Mouse (Mus musculus): ENCODE measurements around the gene Ephb1. TPM values are rescaled to one million over a fixed set of nuclear protein-coding genes. Genes with fewer than 3 reads are reported as not detected.

The Ephb1 gene
- polyA plus RNA-seq, 1 experiment: 0.84 TPM

GRCm38 (mm10) chr9:102249124-102249816 lies 105.2 kb downstream of the Ephb1 start:
- DNase-seq (ENCODE audit: low spot score): no peak

DNA sequence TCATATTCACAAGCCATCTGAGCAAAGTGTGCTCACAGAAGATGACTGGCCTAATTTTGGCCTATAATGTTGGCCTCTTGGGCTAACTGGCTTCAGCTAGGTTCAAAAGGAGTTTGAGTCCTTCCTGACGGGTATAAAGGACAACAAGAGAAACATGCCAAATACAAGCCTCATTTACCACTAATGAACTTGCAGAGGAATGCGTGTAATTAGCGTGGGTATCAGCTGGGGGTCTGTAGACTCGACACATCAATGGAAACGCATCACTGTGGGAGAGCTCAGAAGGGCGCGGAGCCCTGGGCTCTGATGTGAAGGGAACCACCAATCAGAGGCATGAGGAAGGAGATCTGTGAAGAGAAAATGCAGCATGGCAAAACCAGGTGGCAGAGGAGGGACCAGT lies 108.9 kb downstream of the Ephb1 start:
- DNase-seq (ENCODE audit: low spot score): no peak

GRCm38 (mm10) chr9:102243296-102243695 lies 111.2 kb downstream of the Ephb1 start:
- DNase-seq (ENCODE audit: low spot score): no peak

DNA sequence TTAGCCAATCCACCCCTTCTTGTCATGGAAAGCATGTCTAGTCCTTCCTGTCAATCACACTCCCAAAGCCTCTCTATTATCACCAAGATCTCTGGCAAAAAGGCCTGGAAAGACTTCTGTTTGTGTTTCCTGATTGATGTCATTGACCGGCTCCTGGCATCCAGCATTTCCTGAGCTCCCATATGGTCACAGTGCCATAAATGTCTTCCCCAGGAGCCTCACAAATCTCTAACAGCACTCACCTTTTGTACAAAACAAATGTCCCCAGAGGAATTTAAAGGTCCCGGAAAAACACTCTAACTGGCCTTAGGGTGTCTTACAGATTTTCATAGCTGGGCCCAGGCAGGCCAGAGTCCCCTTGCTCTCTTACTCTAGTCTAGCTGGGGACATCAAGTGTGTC lies 112.9 kb downstream of the Ephb1 start:
- DNase-seq (ENCODE audit: low spot score): no peak

DNA sequence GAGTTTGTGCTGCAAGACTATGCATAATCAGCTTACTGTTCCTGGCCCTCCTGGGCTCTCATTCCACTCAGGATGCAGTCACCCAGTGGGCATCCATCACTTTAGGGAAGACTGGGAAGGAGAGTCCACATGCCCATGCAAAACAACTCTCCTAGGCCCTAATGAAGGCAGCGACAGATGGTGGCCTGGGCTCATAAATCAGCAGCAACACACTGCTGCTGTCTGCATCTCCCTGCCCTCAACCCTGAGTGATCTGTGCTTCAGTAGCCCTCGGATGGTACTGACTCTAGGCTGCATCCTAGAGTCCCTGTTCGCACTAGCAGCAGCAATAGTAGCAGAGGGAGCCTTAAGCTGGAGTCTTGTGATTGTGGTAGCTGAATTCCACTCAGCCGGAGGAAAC lies 114.3 kb downstream of the Ephb1 start:
- no peak for DNase-seq (ENCODE audit: low spot score)

- no peak for DNase-seq (ENCODE audit: low spot score)
Measured at GRCm38 (mm10) chr9:102235444-102235951, 119.0 kb downstream of the Ephb1 start.

DNA sequence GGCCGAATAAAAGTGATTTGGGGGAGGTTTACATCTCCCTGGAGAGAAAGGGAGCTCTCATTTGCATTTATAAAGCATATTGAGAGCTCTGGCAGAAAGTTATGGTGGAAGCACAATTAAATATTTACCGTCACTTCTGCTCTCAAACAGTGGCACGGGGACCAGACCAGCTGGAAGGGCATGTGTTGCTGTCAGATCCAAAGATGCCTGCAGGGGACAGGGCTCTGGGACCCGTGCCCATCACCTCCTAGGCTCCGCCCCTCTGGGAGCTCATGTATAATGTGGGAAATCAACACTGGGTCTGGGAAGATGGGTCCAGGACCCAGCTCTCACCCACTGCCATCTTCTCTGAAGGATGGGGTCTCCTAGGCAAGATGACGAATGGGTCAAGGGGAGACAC lies 123.2 kb downstream of the Ephb1 start:
- no peak for DNase-seq (ENCODE audit: low spot score)

GRCm38 (mm10) chr9:102216746-102217566 lies 137.5 kb downstream of the Ephb1 start:
- DNase-seq (ENCODE audit: low spot score): no peak

DNA sequence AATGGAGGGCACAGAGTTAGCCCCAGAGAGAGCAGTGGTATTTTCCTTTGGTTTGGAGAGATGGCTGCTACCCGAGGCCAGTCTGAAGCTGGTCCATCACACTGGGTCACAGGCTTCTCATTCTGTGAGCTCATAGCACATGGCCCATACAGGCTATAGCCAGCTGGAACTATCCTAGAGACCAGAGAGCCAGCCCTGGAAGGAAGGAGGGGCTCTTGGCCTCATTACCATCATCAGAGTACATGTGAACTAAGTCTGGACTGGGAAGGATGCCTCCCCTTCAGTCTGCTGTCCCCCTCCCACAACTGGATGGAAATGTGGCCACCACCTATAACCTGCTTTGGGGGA lies 142.5 kb downstream of the Ephb1 start:
- DNase-seq (ENCODE audit: low spot score): no peak

DNA sequence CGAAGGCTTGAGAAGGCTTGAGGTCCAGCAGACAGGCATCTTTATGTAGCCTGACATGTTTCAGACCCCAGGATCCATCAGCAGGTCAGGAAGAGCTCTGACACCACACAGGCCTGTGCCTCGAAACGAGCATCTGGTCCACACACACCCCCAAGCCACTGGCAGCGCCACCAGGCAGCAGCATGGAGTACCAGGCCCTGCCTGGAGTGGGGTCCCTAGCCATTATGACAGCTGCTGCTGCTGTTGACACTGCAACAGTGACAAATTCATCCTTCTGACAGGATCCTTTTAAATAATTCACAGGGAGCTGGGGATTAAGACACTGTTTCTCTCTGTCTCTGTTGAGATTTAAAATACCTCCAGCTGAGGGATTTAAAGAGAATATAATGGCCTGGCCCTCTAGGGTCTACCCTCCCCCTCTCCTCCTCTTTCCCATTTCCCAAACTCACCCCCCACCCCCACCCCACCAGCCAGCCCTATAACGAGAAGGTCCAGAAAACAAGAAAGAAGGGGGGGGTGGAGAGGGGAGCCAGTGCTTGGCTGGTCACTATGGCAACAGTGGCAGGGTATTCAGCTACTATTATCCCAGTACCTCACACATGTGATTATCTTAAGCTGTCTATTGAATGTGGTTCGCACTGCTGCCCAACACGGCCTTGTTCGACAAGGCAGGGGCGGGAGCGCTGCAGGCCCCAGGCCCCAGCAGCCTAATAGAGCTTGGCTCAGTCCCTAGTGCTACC lies 143.0 kb downstream of the Ephb1 start:
- no peak for DNase-seq (ENCODE audit: low spot score)

DNA sequence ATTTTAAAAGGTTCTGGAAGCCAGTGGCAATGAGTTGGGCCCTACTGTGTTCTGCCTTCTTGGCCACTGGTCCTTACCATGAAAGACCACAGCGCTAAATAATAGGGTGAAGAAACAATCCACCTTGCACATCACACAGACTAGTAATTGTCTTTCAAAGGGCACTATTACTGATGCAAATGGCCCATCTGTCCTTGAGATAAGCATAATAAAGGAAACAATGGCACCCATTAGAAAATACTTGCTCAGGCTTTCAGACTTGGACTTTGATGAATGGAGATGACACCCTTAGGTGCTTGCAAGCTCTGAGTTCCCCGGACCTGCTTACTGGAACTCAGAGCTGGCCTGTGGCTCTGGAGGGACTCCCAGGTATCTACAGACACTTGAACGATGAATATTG lies 149.0 kb downstream of the Ephb1 start:
- DNase-seq (ENCODE audit: low spot score): no peak

DNA sequence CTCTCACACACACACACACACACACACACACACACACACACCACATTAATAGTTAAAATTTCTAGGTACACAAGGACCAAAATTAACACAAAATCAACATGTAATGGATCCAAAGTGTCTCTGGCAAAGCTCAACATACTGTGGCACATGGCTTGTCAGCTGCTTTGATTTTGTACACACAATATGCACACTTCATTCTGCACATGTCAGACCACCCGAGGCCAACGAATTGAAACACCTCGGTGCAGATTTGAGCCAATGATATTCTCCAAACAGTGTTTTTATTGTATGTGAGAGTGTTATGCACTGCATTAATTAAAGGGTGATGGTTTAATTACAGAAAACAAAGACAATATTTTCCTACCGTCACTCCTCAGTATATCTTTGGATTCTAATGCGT lies 152.6 kb downstream of the Ephb1 start:
- no peak for DNase-seq (ENCODE audit: low spot score)

- DNase-seq (ENCODE audit: low spot score): no peak
Measured at GRCm38 (mm10) chr9:102196856-102197255, 157.6 kb downstream of the Ephb1 start.

DNA sequence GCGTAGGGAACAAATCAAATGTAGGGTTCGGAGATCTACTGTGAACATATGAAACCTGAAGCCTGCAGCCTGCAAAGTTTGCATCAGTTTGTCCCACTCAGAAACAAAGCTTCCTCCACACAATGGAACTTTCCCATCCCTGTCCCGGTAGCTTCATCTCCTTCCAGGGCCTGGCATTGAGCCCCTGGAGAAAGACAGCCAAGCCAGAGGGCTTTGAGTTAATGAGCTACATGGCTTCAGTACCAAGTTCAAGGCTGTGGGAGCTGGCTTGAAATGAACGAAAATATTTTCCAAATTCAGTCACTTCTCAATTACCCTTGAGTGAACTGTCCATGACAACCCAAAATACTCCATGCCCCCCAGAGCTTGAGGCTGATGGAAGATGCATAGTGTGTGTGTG lies 160.4 kb downstream of the Ephb1 start:
- DNase-seq (ENCODE audit: low spot score): no peak

DNA sequence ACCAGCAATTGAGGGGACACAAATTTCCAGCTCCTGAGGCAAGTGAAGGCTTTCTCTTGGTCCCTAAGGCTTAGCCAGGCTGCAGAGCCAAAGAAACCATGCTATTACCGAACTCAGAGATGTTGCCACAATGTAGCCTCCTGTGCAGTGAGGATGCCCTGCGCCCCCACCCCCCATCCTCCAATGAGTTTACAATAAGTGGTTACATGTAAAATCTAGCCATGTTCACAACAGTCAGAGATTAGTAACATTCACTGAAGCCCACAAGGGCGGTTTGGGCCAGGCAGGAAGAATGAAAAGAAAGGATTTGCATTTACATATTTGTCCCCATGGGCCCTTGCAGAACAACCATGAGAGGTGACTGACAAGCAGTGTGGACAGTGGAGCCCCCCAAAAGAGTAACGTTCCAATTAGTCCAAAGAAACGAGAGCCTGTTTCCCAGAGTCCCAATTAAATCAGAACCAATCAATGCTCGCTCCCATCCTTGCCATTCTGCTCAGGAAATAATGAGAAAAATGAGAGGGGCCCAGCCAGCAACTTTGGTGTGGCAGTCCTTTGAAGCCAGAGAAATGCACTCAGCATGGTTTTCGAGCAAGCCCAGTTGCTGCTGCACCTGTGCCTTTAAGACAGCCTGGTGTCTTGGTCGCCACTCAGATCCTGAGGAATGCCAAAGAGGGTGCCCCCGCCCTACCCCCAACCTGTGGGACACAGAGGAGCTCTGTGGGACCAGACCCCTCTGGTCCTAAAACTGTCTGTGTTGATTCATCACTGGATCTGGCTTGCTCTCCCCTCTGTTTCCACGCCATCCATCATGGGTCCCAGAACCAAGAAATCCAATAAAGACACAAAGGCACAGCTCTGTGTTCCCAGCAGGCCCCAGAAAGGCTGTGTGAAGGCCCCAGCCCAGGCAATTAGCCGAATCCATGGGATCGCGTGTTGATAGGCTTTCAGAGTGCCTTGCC lies 161.5 kb downstream of the Ephb1 start:
- no peak for DNase-seq (ENCODE audit: low spot score)

- no peak for DNase-seq (ENCODE audit: low spot score)
Measured at GRCm38 (mm10) chr9:102190058-102190457, 164.4 kb downstream of the Ephb1 start.

DNA sequence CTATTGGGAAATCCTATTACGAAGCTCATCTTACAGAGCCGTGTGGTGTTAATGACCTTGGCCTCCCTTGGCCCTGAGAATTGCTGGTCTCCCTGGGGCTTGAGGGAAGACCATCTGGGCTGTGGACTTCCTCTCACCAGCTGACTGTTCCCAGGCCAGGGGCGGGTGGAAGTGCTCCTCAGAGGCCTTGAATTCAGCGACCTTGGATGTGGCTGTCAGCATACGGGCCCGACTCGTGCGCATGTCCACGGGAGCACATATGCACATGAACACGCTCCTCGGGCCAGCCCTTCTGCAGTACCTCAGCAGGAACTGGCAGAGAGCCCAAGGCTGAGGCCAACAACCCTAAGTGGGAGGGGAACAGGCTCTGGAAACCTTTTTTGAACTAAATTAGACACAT lies 165.1 kb downstream of the Ephb1 start:
- no peak for DNase-seq (ENCODE audit: low spot score)

GRCm38 (mm10) chr9:102183663-102184274 lies 170.7 kb downstream of the Ephb1 start:
- no peak for DNase-seq (ENCODE audit: low spot score)

DNA sequence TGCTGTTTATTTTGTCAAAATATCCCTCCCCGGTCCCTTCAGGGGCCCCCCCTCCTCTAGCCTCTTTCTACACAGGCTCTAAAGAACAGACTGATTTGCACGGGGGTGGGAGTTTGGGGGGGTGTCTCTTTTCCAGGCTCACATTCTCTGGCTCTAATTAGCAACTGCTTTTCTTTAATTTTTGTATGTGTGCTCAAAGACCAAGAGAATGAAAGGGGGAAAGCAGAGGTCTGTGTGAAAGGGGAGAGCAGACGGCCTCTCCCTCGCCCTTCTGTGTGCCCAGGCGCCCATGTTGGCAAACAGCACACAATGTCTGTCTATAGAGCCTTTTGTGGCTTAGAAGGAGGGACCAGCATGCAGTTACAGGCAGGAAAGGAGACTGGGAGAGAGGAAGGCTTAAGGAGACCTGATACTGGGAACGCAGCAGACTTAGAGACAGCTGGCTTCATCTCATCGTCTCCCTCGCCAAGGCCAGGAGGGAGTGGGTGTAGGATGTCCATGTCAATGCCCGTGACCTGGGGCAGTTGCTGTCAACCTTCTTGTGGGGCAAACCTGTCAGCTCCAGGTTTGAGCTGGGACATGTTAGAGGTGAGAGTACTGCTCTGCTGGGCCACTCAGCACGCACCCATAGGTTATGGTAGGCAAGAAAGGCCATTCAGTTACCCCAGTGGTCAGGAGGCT lies 172.5 kb downstream of the Ephb1 start:
- no peak for DNase-seq (ENCODE audit: low spot score)

GRCm38 (mm10) chr9:102181276-102181675 lies 173.2 kb downstream of the Ephb1 start:
- DNase-seq (ENCODE audit: low spot score): no peak
